Mouse (Mus musculus) midbrain, embryonic 11.5 days (tissue): ENCODE measurements around the gene Foxg1. TPM values are rescaled to one million over a fixed set of nuclear protein-coding genes. Genes with fewer than 3 reads are reported as not detected.

Experiments used
- polyA plus RNA-seq: library from polyadenylated mRNA; unstranded; fragments of >200 nt; fragmentation: Nextera tagmentation; extraction: Ambion mirVana; gene quantifications from 2 replicates; pipeline ENCODE4 v1.2.1, GENCODE M21; 2014

Foxg1 gene
- polyA plus RNA-seq, 1 experiment from 2014 or later, result 0.92 TPM

Other genes starting within 250 kb of the Foxg1 start
- 0.07 TPM in 1 of 2 replicates, not detected in the other for gene Gm43517, start 2.5 kb downstream of the Foxg1 start, polyA plus RNA-seq